Mouse (Mus musculus): ENCODE measurements around the gene Doxl2.
"Not testable (repeated sequence)": the region's sequence is repeated elsewhere in the genome, so short reads cannot be mapped to it uniquely, and the experiment has no call there.

Gene Doxl2

DNA sequence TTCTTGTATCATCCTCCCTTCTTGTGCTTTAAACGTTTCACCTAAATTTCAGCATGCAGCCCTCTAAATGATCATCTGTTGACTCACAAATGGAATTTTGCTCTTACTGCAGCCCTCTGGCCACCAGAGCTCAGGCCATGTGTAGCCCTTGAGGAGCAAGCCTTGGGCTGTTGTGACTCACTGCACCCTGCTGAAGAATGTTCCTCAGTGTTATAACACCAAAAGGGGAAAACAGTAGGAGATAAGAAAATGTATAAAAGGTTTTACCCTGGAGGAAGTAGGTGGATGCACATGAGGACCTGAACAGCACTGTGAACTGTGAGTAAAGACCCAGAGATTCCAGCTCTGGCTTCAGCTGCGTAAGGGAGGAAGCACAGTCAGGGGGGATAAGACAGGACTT lies at the start of gene Doxl2:
Gene Doxl2 (plus strand): TSS at position 301 of the 400 bp plus-strand sequence.
- in situ Hi-C loops (cut with MboI, MseI) = loop anchor here (25.0 kb wide), 1 partner anchor 938 kb away; no protein-coding TSS in a partner anchor

DNA sequence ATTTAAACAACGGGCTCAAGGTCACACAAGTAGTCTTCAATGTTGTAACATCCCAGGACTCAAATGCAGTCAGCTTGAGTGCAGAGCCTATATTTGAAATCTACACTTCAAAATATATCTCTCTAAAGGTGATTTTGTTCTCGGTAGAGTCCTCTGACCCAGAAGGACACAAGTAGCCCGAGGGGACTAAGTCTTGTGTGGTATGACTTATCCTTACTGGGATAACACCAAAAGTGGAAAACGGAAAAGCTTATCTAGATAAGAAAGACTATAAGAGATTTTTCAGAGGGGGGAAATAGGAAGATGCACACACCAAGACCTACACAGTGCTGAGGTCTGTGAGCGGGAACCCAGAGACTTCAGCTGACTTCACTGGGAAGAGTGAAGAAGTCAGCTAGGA lies 45.2 kb upstream of the Doxl2 start, which contains the start of gene 1600015I10Rik:
Gene 1600015I10Rik (plus strand): TSS at position 301 of the 400 bp plus-strand sequence.
- in situ Hi-C loops (cut with MboI, MseI) = no loop called here

DNA sequence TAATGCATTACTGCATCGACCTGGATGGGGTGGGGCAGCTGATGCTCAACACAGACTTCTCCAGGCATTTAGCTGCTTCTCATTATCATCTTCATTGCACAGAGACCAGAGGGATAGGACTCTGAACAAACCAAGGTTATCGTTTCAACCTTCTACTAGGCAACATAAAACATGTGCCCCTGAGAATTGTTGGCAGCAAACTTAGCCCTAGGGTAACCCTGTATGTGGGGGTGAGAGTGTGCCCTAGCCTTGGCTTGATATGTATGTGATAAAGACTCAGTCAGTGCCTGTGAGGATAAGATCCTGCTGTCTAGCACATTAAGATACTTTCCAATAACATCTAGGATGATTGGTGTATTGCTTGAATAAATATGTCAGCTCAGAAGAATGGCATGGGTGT lies 25.2 kb upstream of the Doxl2 start:
- in situ Hi-C loops (cut with MboI, MseI) = loop anchor here (10.0 kb wide), 1 partner anchor 705 kb away; no protein-coding TSS in a partner anchor

DNA sequence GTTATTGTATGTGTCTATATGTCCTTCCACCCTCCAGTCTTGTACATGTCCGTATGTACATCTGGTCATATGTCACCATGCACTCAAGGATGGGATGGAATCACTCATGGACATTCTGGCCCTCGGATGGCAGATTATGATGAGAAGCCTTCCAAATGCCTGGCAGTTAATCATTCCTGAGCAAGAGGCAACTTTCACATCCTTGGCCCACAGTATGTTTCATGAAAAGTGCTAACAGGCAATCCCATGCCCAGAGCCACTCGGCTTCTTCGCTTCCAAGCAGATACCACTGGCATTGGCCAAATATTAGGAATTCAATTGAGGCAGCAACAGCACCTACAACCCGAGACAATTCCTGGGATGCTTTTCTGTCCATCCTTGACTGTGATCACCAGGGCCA lies 24.1 kb upstream of the Doxl2 start:
- in situ Hi-C loops (cut with MboI, MseI) = no loop called here

DNA sequence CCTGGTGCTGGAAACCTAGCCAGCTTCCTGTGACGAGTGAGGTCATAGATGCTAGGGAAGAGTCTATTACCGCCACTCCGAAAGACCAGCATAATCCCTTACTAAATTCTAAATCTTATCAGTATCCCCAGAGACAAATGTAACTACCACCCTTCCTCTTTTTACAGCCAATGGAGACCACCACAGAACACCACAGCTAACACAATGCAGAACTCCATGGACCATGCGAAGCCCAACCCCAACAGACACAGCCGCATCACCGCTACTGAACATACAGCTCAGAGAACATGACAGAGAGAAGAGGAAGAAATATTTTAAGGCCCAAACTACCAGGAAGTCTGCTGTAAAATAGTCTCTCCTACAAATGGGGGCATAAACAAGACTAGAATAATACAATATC lies 23.1 kb upstream of the Doxl2 start:
- in situ Hi-C loops (cut with MboI, MseI) = no loop called here

DNA sequence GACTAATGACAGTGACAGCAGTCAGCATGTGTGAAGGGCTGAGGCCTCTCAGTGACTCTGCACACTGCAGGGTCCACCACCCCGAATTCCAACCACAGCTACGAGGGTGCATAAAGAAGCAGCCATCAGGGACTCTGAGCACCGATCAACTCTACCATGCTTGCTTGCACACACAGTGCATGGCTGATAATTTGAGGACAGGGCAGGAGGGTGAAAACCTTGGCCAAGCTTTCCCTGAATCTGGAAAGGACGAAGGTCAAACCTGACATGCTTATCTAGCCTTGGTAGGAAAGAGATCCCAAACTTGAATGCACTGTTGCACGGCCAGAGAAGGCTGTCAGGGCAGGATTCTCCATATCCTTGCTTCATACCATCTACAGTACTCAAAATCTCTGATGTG lies 21.5 kb upstream of the Doxl2 start:
- in situ Hi-C loops (cut with MboI, MseI) = no loop called here

DNA sequence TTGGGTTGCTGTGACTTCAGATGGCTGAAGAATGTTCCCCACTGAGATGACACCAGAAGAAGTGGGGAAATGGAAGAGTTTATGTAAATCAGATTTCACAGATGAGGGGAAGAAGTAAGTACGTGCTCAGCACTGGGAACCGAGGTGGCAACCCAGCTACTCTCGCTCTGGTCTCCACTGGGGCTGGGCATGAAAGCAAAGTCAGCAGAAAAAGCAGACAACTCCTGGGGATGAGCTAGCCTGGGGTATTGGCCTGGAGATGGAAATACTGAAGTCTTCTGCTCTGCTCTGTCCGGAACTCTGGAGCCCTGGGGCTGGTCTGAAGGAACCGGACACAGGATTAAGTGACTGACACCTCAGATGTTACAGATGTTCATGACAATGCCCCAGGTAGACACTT lies 20.6 kb upstream of the Doxl2 start:
- in situ Hi-C loops (cut with MboI, MseI) = no loop called here

DNA sequence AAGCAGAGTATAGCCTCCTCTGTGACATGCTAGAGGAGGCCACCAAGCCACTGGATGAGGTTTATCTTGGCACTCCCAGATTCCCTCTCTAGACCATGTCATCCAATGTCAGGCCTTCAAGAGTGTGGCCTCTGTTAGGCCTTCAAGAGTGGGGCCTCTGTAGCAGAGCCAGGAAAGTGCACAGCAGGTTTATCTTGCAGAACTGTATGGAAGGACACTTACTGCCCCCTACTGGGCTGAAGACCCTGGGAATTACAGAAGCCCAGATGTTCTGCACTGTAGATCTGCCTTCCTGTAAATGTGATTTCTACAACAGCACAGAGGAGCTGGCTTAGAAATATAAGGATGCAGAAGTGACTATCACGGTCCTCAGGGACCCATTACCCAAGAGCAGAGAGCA lies 19.8 kb upstream of the Doxl2 start:
- in situ Hi-C loops (cut with MboI, MseI) = no loop called here

DNA sequence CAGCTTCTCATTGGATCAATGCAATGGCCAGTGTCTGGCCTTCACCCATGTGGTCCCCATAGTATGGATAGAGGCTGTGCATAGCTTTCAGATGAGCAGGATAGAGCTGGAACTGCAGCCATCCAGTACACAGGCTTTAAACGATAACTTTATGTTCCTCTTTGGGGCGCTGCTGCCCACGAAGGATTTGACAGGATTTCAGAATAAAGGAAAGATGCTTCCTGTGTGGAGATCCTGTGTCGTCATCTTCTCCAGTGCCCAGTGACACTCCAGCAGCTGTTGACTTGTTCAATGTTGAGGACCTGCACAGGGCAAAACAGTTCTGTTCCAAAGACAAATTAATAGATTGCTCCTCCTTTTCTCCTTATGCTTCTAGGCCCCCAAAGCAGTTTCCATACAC lies 18.0 kb upstream of the Doxl2 start:
- in situ Hi-C loops (cut with MboI, MseI) = no loop called here

DNA sequence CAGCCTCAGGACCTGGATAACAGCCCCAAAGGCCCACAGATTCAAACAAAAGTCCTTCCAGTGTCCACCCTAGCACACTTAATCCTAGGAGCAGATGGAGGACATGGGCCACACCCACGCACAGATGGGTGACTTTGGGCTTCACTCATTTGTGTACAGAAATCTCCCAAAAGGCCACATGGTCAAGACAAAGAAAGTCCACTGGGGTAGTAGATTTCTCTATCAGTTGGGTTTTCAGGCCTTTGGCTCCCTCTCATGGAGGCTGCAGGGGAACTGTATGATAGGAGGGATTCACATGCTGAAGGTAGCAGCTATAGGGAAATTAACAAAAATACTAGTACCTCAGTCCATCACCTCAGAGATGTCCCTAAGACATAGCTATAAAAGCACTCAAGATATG lies 16.7 kb upstream of the Doxl2 start:
- in situ Hi-C loops (cut with MboI, MseI) = no loop called here

DNA sequence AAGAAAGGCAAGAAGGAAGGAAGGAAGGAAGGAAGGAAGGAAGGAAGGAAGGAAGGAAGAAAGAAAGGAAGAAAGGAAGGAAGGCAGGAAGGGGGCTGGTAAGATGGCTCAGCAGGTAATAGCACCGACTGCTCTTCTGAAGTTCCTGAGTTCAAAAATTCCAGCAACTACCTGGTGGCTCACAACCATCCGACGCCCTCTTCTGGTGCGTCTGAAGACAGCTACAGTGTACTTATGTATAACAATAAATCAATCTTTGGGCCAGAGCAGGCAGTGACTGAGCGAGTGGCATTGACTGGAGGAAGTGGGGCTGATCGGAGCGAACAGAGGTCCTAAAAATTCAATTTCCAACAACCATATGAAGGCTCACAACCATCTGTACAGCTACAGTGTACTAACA lies 15.6 kb upstream of the Doxl2 start:
- in situ Hi-C loops (cut with MboI, MseI) = not testable (repeated sequence)

DNA sequence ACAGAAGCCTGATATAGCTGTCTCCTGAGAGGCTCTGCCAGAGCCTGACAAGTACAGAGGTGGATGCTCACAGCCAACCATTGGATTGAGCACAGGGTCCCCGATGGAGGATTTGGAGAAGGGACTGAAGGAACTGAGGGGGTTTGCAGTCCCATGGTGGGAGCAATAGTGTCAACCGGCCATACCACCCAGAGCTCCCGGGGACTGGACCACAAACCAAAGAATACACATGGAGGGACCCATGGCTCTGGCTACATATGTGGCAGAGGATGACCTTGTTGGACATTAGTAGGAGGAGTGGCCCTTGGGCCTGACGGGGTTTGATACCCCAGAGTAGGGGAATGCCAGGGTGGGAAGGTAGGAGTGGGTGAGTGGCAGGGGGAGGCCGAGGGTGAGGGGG lies 8.1 kb upstream of the Doxl2 start:
- in situ Hi-C loops (cut with MboI, MseI) = not testable (repeated sequence)

DNA sequence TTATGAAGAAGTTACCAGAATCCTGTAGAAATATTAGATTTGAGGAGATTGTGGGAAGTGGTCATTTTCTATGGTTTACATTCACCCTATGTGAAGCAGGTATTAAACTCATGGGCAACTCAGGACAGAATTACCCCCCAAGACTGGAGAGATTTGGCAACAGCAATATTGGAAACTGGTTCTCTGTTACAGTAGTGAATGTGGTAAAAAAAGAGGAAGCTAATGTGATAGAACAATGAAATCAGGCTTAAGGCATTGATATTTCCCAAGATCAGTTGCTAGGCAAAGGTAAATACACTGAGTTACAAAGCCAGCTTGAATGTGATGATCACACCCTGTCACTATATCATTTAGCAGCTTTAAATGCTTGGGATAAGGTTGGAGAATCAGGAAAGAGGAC lies 6.9 kb upstream of the Doxl2 start:
- in situ Hi-C loops (cut with MboI, MseI) = no loop called here

DNA sequence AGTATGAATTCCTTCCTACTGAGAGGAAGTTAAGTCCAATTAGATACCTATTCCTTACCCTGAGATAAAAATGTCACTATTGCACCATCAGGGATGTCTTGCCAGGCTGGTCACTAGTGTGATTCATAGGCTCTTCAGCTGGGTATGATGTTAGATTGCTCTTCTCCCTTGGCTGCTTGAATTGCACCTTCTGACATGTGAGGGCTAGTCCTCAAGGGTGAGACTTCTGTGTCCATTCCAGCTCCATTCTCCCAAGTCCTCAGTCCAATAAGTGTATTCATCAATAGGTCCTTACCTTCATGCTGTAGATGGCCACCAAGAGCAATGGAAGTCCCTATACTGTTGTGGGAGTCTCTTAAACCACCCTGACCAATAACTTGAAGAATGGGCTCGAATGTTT lies 4.9 kb downstream of the Doxl2 start:
- in situ Hi-C loops (cut with MboI, MseI) = loop anchor here (25.0 kb wide), 1 partner anchor 933 kb away; no protein-coding TSS in a partner anchor

DNA sequence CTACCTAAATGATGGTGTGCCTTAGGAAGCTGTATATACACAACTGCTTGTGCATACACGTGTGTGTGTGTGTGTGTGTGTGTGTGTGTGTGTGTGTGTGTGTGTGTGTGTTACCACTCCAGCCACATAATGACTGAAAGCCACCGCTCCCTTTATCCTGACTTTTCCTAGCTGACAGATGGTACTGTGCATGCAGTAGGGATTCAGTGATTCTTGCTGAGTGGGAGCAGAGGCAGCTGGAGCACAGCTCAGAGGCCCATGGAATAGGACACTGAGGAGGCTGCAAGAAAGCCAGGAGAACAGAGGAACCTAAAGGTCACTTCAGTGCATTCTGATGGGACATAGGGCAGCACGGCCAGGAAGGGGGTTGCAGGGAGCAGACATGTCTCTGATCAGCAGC lies 7.5 kb downstream of the Doxl2 start:
- in situ Hi-C loops (cut with MboI, MseI) = loop anchor here (25.0 kb wide), 1 partner anchor 930 kb away; no protein-coding TSS in a partner anchor

DNA sequence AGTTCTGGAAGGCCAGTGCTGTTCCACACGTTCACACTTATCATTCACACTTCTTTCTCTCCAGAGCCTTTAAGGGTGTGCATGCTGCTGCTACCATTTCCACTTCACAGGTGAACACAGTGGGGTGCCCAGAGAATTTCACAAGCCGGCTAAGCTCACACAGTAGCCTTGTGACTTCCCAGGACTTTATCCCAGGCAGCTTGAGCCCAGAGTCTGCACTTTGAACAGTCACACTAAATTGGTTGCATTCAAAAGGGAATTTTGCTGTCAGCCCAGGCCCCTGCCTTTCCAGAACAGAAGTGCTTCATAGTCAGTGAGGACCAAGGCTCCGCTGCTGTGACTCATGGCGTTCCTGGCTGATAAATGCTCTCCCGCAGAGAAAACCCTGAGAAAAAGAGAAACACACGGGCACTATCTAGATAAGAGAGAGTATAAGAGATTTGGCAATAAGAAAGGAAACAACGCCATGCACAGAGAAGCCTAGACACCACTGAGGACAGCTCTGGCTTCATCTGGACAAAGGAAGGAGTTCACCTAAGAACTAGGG lies 11.8 kb downstream of the Doxl2 start, which contains the start of gene Svs1:
Gene Svs1 (plus strand): TSS at position 418 of the 547 bp plus-strand sequence.
- in situ Hi-C loops (cut with MboI, MseI) = loop anchor here (25.0 kb wide), 1 partner anchor 926 kb away; no protein-coding TSS in a partner anchor

DNA sequence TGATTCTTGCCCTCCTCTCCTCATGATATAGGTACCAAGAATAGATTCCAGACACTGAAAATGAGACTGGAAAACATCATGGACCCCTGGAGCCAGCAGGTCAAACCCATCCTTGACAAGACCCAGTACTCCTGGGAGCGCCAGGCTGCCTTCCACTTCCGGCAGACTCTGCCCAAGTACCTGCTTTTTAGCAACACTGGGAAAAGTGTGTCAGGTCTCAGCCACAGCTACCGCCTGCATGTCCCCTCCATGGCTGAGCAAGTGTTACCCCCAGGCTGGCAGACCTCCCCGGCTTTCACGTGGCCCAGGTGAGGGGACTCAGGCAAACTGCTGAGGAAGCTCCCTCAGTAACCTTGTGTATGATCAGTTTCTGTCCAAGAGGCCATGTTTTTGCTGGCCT lies 15.2 kb downstream of the Doxl2 start:
- in situ Hi-C loops (cut with MboI, MseI) = loop anchor here (25.0 kb wide), 1 partner anchor 922 kb away; no protein-coding TSS in a partner anchor

DNA sequence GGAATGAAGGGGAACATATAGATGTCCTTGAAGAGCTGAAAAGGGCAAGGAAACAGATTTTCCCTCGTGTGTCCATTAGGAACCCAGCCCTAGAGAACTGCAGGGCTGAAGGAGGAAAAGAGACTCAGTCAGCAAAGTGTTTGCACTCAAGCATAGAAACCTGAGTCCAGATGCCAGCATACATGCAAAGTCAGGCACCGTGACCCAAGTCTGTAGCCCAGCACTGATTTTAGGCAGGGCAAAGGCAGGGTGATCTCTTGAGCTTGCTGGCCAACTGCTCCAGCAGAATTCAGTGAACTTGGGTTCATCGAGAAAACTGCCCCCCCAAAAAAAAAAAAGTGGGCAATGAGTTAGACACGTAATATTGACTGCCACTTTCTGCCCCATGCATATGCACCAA lies 17.2 kb downstream of the Doxl2 start:
- in situ Hi-C loops (cut with MboI, MseI) = loop anchor here (25.0 kb wide), 1 partner anchor 920 kb away; no protein-coding TSS in a partner anchor

DNA sequence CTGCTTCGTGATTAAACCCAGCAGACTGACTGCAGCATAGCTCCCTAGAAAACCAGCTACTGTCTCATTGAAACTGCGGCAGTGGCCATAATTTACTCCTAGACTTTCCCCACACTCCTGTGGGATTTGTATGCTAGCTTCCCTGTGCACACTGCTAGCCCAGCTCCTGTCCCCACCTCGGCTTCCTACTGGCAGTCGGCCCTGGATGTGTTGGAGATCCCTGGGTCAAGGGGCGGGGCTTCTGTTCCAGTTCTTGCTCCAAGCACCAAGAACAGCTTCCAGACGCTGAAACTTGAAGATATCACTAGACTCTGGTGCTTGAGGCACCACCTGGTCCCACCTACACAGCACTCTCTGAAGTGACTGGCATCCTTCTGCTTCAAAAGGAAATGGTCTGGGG lies 23.4 kb downstream of the Doxl2 start:
- in situ Hi-C loops (cut with MboI, MseI) = loop anchor here (25.0 kb wide), 1 partner anchor 914 kb away; no protein-coding TSS in a partner anchor

DNA sequence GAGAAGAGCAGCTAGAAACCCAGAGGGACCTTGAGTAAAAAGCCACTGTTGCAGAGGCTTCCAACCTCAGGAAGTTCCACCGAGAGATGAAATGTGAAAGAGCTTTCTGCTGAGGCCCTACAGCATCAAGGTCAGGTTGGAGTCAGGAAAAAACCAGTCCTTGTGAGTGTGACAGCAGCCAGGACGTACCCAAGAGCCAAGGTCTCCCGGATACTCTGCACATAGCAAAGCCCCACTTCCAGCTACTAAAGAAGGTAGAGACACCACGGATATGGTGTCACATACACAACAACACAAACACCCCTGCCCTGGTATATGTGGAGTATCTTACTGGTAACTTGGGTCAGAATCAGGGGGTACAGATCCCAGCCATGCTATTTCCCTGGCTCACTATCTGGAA lies 24.0 kb downstream of the Doxl2 start:
- in situ Hi-C loops (cut with MboI, MseI) = loop anchor here (25.0 kb wide), 1 partner anchor 914 kb away; no protein-coding TSS in a partner anchor

DNA sequence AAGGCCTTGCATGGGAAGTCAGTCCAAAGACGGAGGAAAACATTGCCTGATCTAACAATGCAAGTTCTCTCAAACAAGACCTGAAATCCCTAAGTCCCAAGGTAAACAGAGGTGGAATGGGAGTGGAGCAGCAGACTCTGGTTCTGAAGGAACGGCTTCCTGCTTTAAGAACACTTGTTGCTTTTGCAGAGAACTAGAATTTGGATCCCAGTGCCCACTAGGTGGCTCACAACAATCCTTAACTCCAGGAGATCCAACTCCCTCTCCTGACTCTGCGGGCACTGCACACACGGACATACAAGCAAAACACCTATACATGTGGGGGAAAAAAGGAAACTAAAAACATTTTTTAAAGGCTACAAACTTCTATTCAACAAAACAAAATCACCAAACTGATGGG lies 28.6 kb downstream of the Doxl2 start:
- in situ Hi-C loops (cut with MboI, MseI) = loop anchor here (25.0 kb wide), 1 partner anchor 1341 kb away; no protein-coding TSS in a partner anchor

DNA sequence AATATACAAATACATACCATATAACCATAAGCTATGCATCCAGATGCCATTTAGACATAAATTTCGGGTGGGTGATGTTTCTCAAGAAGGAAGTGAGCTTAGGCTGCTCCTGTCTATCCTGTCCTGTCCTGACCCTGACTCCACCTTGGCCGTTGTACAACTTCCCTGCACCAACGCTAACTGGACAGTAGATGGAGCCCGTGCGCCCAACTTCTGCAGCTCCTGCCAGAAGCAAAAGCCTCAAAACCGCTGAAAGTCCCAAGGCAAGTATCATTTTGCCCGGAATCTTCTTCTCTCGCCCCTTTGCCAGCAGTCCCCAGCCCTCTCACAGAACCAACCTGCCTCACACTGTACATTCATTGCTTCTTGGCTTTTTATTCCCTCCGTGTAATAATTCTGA lies 33.2 kb downstream of the Doxl2 start:
- in situ Hi-C loops (cut with MboI, MseI) = loop anchor here (25.0 kb wide), 1 partner anchor 1346 kb away; no protein-coding TSS in a partner anchor

DNA sequence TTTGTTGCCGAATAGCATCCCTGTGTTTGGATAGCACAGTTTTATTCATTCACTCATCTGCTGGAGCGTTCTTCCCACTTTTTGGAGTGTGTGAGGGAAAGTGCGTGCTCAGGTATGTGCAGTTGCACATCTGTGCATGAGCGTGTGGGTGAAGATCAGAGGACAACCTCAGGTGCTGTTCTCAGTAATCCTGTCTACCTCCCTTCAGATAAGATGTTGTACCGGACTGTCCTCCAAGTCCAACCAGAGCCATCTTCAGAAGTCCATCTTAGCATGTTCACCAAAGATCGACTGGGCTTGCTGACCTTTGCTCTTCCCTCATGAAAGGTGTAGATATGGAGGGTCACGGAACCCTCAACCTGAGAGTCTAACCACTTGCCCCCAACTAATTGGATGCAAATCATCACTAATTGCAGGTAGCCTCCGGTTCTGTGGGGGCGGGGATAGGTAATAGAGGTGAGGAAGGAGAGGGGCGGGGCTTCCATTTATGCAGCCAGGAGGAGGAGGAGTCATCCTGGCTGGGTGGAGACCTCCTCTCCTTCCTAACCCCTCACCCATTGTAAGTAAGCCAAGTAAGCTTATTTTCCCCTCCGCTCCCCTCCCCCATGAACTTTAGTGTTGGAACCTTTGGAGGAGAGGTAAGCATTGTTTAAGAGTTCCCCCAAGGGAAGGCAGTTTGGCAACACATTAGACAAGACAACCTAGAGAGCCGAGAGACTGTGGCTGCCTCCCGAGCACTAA lies 33.8 kb downstream of the Doxl2 start:
- in situ Hi-C loops (cut with MboI, MseI) = loop anchor here (25.0 kb wide), 1 partner anchor 1346 kb away; no protein-coding TSS in a partner anchor

All from T-helper 1 cell (primary cell).